Mouse (Mus musculus): ENCODE results near the gene Npas1.

Npas1 gene

DNA sequence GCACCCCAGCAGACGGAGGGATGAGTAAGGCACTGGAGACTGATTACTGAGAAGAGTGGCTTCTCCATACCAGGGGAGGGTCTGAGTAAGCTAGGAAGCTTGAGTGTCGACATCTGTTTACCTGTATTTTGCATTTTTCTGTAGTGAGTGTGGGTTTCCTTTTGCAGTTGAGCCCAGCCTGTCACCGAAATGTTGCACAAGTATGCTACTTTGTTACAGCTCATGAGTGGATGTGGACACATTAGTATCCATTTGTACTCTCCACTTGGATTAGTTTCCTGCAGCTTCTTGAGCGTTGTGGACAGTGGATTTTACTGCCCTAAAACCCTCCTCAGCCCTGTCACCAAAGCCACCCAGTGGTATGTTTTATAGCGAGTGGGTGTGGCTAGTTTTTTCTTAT is 58.8 kb downstream of the Npas1 start:
- no peak for DNase-seq (ENCODE audit: low read depth, low spot score)

DNA sequence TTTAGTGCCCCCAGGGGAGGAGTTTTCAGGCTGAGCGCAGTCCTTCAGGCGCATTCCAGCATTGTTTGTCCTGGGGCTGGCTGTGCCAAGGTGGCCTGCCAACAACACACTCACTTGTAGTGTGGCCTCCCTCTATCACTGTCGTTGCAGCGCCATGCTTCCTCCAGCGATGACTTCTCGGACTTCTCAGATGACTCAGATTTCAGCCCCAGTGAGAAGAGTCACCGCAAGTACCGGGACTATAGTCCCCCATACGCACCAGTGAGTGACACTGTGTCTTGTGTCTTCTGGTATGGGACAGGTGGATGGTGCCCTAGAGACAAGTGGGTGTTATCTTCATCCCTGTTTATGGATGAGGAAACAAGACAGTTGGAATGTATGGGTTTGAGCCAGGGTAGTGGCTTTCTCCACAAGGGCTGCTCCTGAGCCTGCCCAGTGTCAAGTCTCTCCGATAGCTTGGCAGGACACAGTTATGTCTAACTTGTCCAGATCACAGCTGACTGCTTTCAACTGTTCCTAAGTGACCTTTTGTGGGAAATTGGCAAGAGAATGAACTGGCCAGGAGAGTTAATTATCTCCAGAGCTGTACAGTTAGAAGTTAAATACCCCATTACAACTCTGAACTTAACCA is 60.3 kb downstream of the Npas1 start:
- DNase-seq (ENCODE audit: low read depth, low spot score): no peak

GRCm38 (mm10) chr7:16415426-16415825 is 62.1 kb downstream of the Npas1 start:
- DNase-seq (ENCODE audit: low read depth, low spot score): peak; percentile 72

DNA sequence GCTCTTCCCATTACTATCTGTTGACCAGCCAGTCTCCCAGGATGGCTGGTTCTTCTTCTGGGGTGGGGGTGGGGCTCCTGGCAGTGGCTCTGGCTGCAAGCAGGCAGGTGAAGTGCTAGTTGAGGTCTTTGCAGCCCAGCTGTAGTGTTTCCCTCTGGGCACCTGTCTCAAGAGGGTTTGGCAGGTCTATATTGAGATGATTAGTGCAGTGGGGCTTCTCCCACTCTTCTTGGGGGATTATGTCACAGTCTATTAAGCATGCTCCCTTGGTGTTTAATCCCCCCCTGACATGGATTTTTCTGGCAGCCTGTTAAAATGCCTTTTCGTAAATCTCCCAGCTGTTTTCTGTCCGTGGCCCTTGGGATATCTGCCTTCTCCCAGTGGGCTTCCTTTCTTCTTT is 64.6 kb downstream of the Npas1 start:
- DNase-seq (ENCODE audit: low read depth, low spot score): no peak

GRCm38 (mm10) chr7:16412220-16412896 is 65.2 kb downstream of the Npas1 start:
- no peak for DNase-seq (ENCODE audit: low read depth, low spot score)

DNA sequence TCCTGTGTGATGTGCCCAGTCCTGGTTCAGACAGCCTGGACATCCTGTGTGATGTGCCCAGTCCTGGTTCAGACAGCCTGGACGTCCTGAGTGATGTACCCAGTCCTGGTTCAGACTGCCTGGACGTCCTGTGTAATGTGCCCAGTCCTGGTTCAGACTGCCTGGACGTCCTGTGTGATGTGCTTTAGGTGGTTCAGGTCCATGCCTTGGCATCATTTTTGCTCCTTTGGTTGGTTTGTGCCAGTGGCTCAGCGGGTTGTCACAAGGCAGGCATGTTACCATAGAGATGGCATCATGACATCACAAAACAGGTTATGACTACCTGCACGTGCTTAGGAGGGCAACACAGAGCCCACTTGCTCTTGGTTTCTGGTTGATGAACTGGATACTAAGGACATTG is 66.4 kb downstream of the Npas1 start:
- DNase-seq (ENCODE audit: low read depth, low spot score): no peak

- no peak for DNase-seq (ENCODE audit: low read depth, low spot score)
Measured at GRCm38 (mm10) chr7:16406978-16407377, 70.5 kb downstream of the Npas1 start.

All from ZHBTc4 (cell line).